Mouse (Mus musculus) liver, embryonic 14.5 days (tissue): ENCODE measurements at regions not wholly inside any gene's neighbourhood (a gene's known extent, or its start where the extent isn't known, plus 50 kb on each side); places are given as distances from the start of the nearest gene placed in this dataset.

ENCODE experiments used
- ATAC-seq: fragments of 200-750 bp; cut with Nextera tagmentation; 2 replicates; pipeline ENCODE4 v1.8.0; 2017; ENCODE audit warnings: moderate number of reproducible peaks, mild to moderate bottlenecking, moderate library complexity; ENCODE audit not compliant: insufficient read depth
- DNase-seq, 3 experiments: peaks; one replicate each; pipeline ENCODE4 v3.0.0-alpha.2; 2012 to 2013; ENCODE audit warnings: low read depth in 3 of 3, low spot score in 3 of 3
- H3K27ac ChIP-seq: fragments of 300-500 bp; sonication (generic); 2 replicates; pipeline ENCODE4 v1.5.1; 2014; ENCODE audit warnings: moderate library complexity, mild to moderate bottlenecking, control low read depth, inconsistent platforms
- H3K27me3 ChIP-seq: fragments of 300-500 bp; sonication (generic); 2 replicates; pipeline ENCODE4 v1.6.1; 2014; ENCODE audit warnings: mild to moderate bottlenecking, low read length, moderate library complexity; ENCODE audit not compliant: control insufficient read depth, insufficient read depth
- H3K36me3 ChIP-seq: fragments of 300-500 bp; sonication (generic); replicated peaks from 2 replicates; pipeline ENCODE4 v1.6.1; 2014; ENCODE audit warnings: low read depth; ENCODE audit not compliant: control insufficient read depth, insufficient read depth
- H3K4me1 ChIP-seq, 2 experiments: fragments of 200-500 bp in 1 of 2; fragments of 300-500 bp in 1 of 2; sonication (generic) in 1 of 2; replicated peaks; 2 replicates each; pipeline ENCODE4 v1.6.1; 2012 to 2014; ENCODE audit warnings: antibody characterized with exemption in 1 of 2, inconsistent platforms in 1 of 2, low read length in 1 of 2; ENCODE audit not compliant: control insufficient read depth in 2 of 2, insufficient read depth in 2 of 2
- H3K4me2 ChIP-seq: fragments of 300-500 bp; sonication (generic); 2 replicates; pipeline ENCODE4 v1.6.1; 2014; ENCODE audit warnings: low read depth, mild to moderate bottlenecking, control low read depth, moderate library complexity
- H3K4me3 ChIP-seq, 2 experiments: fragments of 200-500 bp in 1 of 2; fragments of 300-500 bp in 1 of 2; sonication (generic) in 1 of 2; 2 replicates each; pipeline ENCODE4 v1.5.1; 2012 to 2014; ENCODE audit warnings: low read depth in 2 of 2, low read length in 2 of 2, mild to moderate bottlenecking in 2 of 2, control low read depth in 1 of 2, inconsistent platforms in 1 of 2, moderate library complexity in 1 of 2; ENCODE audit not compliant: insufficient read depth in 1 of 2
- H3K9ac ChIP-seq: fragments of 300-500 bp; sonication (generic); replicated peaks from 2 replicates; pipeline ENCODE4 v1.6.1; 2014; ENCODE audit warnings: mild to moderate bottlenecking, control low read depth, moderate library complexity
- H3K9me3 ChIP-seq: fragments of 300-500 bp; sonication (generic); 2 replicates; pipeline ENCODE4 v1.6.1; 2016; ENCODE audit warnings: low read length, mixed read lengths; ENCODE audit not compliant: control insufficient read depth
- CTCF ChIP-seq: IDR thresholded peaks from 2 replicates; pipeline ENCODE4 v1.5.1; 2016; ENCODE audit warnings: antibody characterized with exemption, low read depth, control low read depth
- EP300 ChIP-seq: IDR thresholded peaks from 2 replicates; pipeline ENCODE4 v1.6.1; 2016; ENCODE audit warnings: antibody characterized with exemption, low read depth
- WGBS: fragments of 180-500 bp; shearing (Covaris S2); extraction: QIAGEN DNeasy Blood & Tissue Kit; methylation state at CpG from one replicate; pipeline ENCODE4 v1.1.7; 2014; ENCODE audit not compliant: insufficient replicate concordance; 5-methylcytosine and 5-hydroxymethylcytosine counted together

GRCm38 (mm10) chr16:95867516-95867915, 123.2 kb downstream of the Psmg1 start:
- Histone ChIP-seq H3K27me3 (no peaks in the 10 kb centered on the region), H3K4me1 (peaks cover 0 to 3% of the 10 kb centered on the region in 2 experiments; a peak in 2 of 4 replicates), H3K9ac (no peak overlapping the region), H3K36me3 (no peaks in the 10 kb centered on the region), H3K9me3 (no peaks in the 10 kb centered on the region), H3K4me2 (no peak overlapping the region), H3K27ac (no peak overlapping the region), H3K4me3 (no peak overlapping the region)
- 51% methylated on average over 9 of the region's 9 CpGs for WGBS
- ATAC-seq (no peak), DNase-seq (no peak)
- TF ChIP-seq EP300 (no peak), CTCF (no peak)

- peaks cover 0 to 9% of the 10 kb centered on the region in 2 experiments; a peak in 2 of 4 replicates for H3K4me1 ChIP-seq
- H3K27ac ChIP-seq: no peak overlapping the region
- no peak overlapping the region for H3K4me2 ChIP-seq
- no peaks in the 10 kb centered on the region for H3K9me3 ChIP-seq
- DNase-seq (no peak), ATAC-seq (no peak)
- H3K4me3 ChIP-seq: no peak overlapping the region
- no peaks in the 10 kb centered on the region for H3K36me3 ChIP-seq
- no peaks in the 10 kb centered on the region for H3K27me3 ChIP-seq
- no peak for TF ChIP-seq CTCF
- no peak for TF ChIP-seq EP300
- WGBS: 71% methylated on average over 1 of the region's 1 CpGs
- H3K9ac ChIP-seq: no peak overlapping the region
These were observed 123.8 kb downstream of the Psmg1 start for GRCm38 (mm10) chr16:95866866-95867420.

- no peak overlapping the region for H3K4me2 ChIP-seq
- no peak overlapping the region for H3K9ac ChIP-seq
- no peaks in the 10 kb centered on the region for H3K9me3 ChIP-seq
- H3K27me3 ChIP-seq: no peaks in the 10 kb centered on the region
- H3K27ac ChIP-seq: no peak overlapping the region
- 19% methylated on average over 1 of the region's 1 CpGs for WGBS
- H3K36me3 ChIP-seq: no peaks in the 10 kb centered on the region
- TF ChIP-seq EP300: no peak
- no peak for TF ChIP-seq CTCF
- H3K4me3 ChIP-seq: no peak overlapping the region
- DNase-seq: no peak
- H3K4me1 ChIP-seq: peaks cover 0 to 21% of the 10 kb centered on the region in 2 experiments; a peak in 2 of 4 replicates
- ATAC-seq: no peak
These were observed 125.2 kb downstream of the Psmg1 start for GRCm38 (mm10) chr16:95865603-95866002.

- H3K4me3 ChIP-seq: no peak overlapping the region
- no peak overlapping the region for H3K4me2 ChIP-seq
- H3K9me3 ChIP-seq: no peaks in the 10 kb centered on the region
- no peak overlapping the region for H3K27ac ChIP-seq
- TF ChIP-seq CTCF (no peak), EP300 (no peak)
- no peak for DNase-seq
- WGBS: 60% methylated on average over 4 of the region's 4 CpGs
- H3K4me1 ChIP-seq: peaks cover 0 to 24% of the 10 kb centered on the region in 2 experiments; a peak in 2 of 4 replicates
- H3K27me3 ChIP-seq: no peaks in the 10 kb centered on the region
- no peaks in the 10 kb centered on the region for H3K36me3 ChIP-seq
- no peak for ATAC-seq
- no peak overlapping the region for H3K9ac ChIP-seq
These were observed 126.1 kb downstream of the Psmg1 start for GRCm38 (mm10) chr16:95864646-95865045.

- Histone ChIP-seq H3K27me3 (no peaks in the 10 kb centered on the region), H3K9me3 (no peaks in the 10 kb centered on the region), H3K36me3 (no peaks in the 10 kb centered on the region), H3K9ac (no peak overlapping the region), H3K4me1 (peaks cover 0 to 24% of the 10 kb centered on the region in 2 experiments; a peak in 2 of 4 replicates), H3K4me3 (no peak overlapping the region), H3K4me2 (no peak overlapping the region), H3K27ac (no peak overlapping the region)
- no peak for TF ChIP-seq CTCF
- 71% methylated on average over 13 of the region's 13 CpGs for WGBS
- ATAC-seq (no peak), DNase-seq (no peak)
These were observed 126.7 kb downstream of the Psmg1 start for GRCm38 (mm10) chr16:95864106-95864505.
